Mouse (Mus musculus) spleen, postnatal 36 days (tissue): Measurements from ENCODE around the gene Adam15.

Experiments used
- DNase-seq, 2 experiments: peaks; one replicate each; pipeline ENCODE4 v3.0.0; 2022; ENCODE audit warnings: low spot score in 2 of 2, mixed read lengths in 1 of 2

Adam15 gene

GRCm38 (mm10) chr3:89300071-89300470, 49.7 kb downstream of the Adam15 start:
- no peak for DNase-seq

- no peak for DNase-seq
Observed at GRCm38 (mm10) chr3:89299499-89299898, 50.3 kb downstream of the Adam15 start.

GRCm38 (mm10) chr3:89298908-89299307, 50.9 kb downstream of the Adam15 start:
- DNase-seq: no peak

GRCm38 (mm10) chr3:89296761-89297396, 52.9 kb downstream of the Adam15 start:
- DNase-seq: no peak

- DNase-seq: no peak
Observed at GRCm38 (mm10) chr3:89295685-89296230, 54.0 kb downstream of the Adam15 start.

- no peak for DNase-seq
Observed at GRCm38 (mm10) chr3:89294195-89294594, 55.6 kb downstream of the Adam15 start.

GRCm38 (mm10) chr3:89293247-89293918, 56.4 kb downstream of the Adam15 start:
- no peak for DNase-seq

- no peak for DNase-seq
Observed at GRCm38 (mm10) chr3:89292303-89292702, 57.5 kb downstream of the Adam15 start.

- DNase-seq: no peak
Observed at GRCm38 (mm10) chr3:89291874-89292273, 57.9 kb downstream of the Adam15 start.
